Mouse (Mus musculus) sigmoid colon, adult 10 weeks (tissue): ENCODE data around the gene Cep152. TPM values are rescaled to one million over a fixed set of nuclear protein-coding genes. Genes with fewer than 3 reads are reported as not detected.

Source experiments
- polyA plus RNA-seq: library from polyadenylated mRNA; stranded (reverse); fragments of 350-450 nt; fragmentation: Illumina TruSeq; extraction: RNeasy Lipid Tissue Mini Kit (QIAGEN cat#74804); gene quantifications from one replicate; pipeline ENCODE4 v1.2.3, GENCODE M21; 2014; ENCODE audit warnings: low read depth, low replicate concordance

The Cep152 gene
- 2.9 TPM for polyA plus RNA-seq

DNA sequence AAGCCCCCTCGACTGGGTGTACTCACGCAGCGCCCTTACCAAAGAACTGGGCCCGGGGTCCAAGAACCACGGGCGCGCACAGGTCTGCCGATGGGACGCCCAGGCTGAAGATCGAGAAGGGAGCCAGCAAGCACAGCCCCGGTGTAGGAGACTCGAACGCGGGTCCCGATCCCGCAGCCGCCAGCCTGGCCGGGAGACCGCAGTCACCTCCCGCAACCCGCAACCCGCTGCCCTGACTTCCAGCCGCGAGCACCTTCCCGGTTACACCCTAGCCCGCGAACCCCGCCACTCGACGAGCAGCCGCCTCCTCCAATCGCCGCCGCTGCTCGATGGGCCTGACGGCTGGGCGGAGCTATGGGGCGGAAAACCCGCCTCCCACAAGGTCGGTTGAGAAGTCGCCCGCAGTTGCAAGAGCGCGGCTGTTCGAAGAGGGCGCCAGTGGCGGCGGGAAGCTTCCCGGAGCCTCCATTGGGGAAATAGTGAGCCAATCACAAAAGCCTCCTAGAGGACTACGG lies at the start of gene Cep152:
Cep152 (minus strand) TSS at position 277 of the 515 bp plus-strand sequence.

DNA sequence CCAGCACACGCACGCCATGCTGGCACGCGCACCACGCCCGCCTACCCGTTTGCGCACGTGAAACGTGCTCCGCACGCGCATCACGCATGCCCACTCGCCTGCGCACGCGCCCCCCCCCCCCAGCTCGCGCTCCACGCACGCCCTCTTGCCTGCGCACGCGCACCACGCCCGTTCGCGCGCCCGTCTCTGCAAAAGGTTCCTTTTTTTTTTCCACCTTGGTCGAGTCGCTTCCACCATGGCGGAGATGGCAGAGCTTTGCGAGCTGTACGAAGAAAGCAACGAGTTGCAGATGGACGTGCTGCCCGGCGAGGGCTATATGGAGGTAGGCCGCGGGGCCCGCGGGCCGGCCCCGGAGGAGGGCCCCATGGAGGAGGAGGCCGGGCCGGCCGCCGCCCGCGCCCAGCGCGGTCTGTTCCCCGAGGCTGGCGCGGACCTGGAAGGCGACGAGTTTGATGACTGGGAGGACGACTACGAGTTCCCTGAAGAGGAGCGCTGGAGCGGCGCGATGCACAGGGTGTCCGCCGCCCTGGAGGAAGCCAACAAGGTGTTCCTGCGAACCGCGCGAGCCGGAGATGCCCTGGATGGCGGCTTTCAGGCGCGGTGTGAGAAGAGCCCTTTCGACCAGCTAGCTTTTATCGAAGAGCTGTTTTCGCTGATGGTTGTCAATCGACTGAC lies 48.2 kb upstream of the Cep152 start, which contains the start of gene Eid1:
Eid1 (plus strand) TSS at position 139 of the 675 bp plus-strand sequence.

Other genes with a start within 250 kb of the Cep152 start
- not detected for gene Gm9913, start 120.0 kb downstream of the Cep152 start, polyA plus RNA-seq
- gene Fbn1, start 117.1 kb downstream of the Cep152 start, polyA plus RNA-seq = 20.3 TPM
- 206 TPM for gene Eid1, start 48.0 kb upstream of the Cep152 start, polyA plus RNA-seq
- 1.5 TPM for gene Shc4, start 99.0 kb upstream of the Cep152 start, polyA plus RNA-seq
- gene Secisbp2l, start 157.8 kb upstream of the Cep152 start, polyA plus RNA-seq = 84.6 TPM
- 128 TPM for gene Galk2, start 234.0 kb upstream of the Cep152 start, polyA plus RNA-seq
- gene Cops2, start 234.0 kb upstream of the Cep152 start, polyA plus RNA-seq = 411 TPM